20 mouse cellular contexts compared by ENCODE assay signal in the genomic region with DNA sequence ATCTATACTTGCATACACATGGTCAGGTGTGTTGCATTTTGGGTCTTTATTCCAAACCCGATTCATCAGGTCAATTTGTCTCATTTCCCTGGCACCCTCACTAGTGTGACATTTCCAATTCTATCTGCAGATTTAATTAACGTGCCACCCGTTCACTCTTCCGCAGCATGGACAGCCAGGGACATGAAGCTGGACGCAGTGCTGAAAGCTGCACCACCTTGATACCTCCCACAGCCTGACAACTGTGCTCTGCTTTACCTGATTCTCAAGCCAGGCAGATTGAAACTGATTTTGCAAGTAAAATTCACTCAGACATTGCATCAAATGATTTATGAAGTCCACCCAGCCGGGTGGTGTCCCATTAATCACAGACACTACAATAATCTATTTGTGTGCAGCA. TPM values are rescaled to one million over a fixed set of nuclear protein-coding genes. Genes with fewer than 3 reads are reported as not detected.
A peak's percentile ranks its signal among the peaks of the same experiment; 100 is the strongest.
DNase-seq lines count a peak whose midpoint lies in the region; ATAC-seq and TF ChIP-seq lines count a peak whose summit lies in the region.
"Had no signal": no experiment of that assay in that cellular context is flagged by ENCODE, and none has a peak within 500 bp of the region (broad histone marks: within the 10 kb centered on the region; RNA-seq: fewer than 3 reads in every experiment).

No protein-coding gene starts in this region.

- no peak overlapping the region for H3K9ac ChIP-seq in midbrain, postnatal 0 days (replicated peaks; ENCODE audit: low read length, poor library complexity, severe bottlenecking)
- no peak overlapping the region for H3K9ac ChIP-seq in midbrain, embryonic 16.5 days (ENCODE audit: low read depth, low read length)
- H3K9ac ChIP-seq in hindbrain, postnatal 0 days (replicated peaks; ENCODE audit: low read length): no peak overlapping the region
- H3K9ac ChIP-seq: embryonic facial prominence, embryonic 13.5 days; forebrain, embryonic 12.5 days; heart, embryonic 15.5 days had no signal

- no peaks in the 10 kb centered on the region for H3K4me1 ChIP-seq in midbrain, postnatal 0 days (ENCODE audit: insufficient read depth, low read length)
- H3K4me1 ChIP-seq in midbrain, embryonic 16.5 days (ENCODE audit: control insufficient read depth, insufficient read depth, low read length): no peaks in the 10 kb centered on the region
- H3K4me1 ChIP-seq in hindbrain, postnatal 0 days (ENCODE audit: insufficient read depth, low read length): no peaks in the 10 kb centered on the region
- H3K4me1 ChIP-seq: embryonic facial prominence, embryonic 13.5 days; forebrain, embryonic 12.5 days; heart, embryonic 15.5 days had no signal

- TF ChIP-seq CTCF in midbrain, postnatal 0 days (IDR thresholded peaks at IDR 0.05): no peak
- no peak for TF ChIP-seq CTCF in hindbrain, postnatal 0 days (IDR thresholded peaks at IDR 0.05; ENCODE audit: low read depth)

- no peak overlapping the region for H3K4me2 ChIP-seq in midbrain, postnatal 0 days (ENCODE audit: low read depth, low read length, poor library complexity, severe bottlenecking)
- no peak overlapping the region for H3K4me2 ChIP-seq in midbrain, embryonic 16.5 days (ENCODE audit: low read length)
- no peak overlapping the region for H3K4me2 ChIP-seq in hindbrain, postnatal 0 days (ENCODE audit: low read depth, low read length)
- H3K4me2 ChIP-seq: embryonic facial prominence, embryonic 13.5 days; forebrain, embryonic 12.5 days; heart, embryonic 11.5 days; heart, embryonic 15.5 days had no signal

- H3K27ac ChIP-seq in midbrain, postnatal 0 days (ENCODE audit: low read depth, low read length): no peak overlapping the region
- H3K27ac ChIP-seq in midbrain, embryonic 16.5 days (ENCODE audit: low read length): no peak overlapping the region
- H3K27ac ChIP-seq in hindbrain, postnatal 0 days: no peak overlapping the region
- H3K27ac ChIP-seq: embryonic facial prominence, embryonic 13.5 days; forebrain, embryonic 12.5 days; heart, adult 2 months; heart, embryonic 15.5 days had no signal

- H3K36me3 ChIP-seq in midbrain, postnatal 0 days (ENCODE audit: insufficient read depth, low read length): no peaks in the 10 kb centered on the region
- no peaks in the 10 kb centered on the region for H3K36me3 ChIP-seq in midbrain, embryonic 16.5 days (ENCODE audit: control insufficient read depth, insufficient read depth, low read length)
- H3K36me3 ChIP-seq in hindbrain, postnatal 0 days (ENCODE audit: insufficient read depth, low read length): no peaks in the 10 kb centered on the region
- H3K36me3 ChIP-seq: embryonic facial prominence, embryonic 13.5 days; forebrain, embryonic 12.5 days; heart, embryonic 15.5 days had no signal

- ATAC-seq in midbrain, postnatal 0 days (ENCODE audit: low FRiP score): no peak
- ATAC-seq in midbrain, embryonic 16.5 days: no peak
- no peak for ATAC-seq in hindbrain, postnatal 0 days
- ATAC-seq: forebrain, embryonic 16.5 days had no signal

- no peaks in the 10 kb centered on the region for H3K27me3 ChIP-seq in midbrain, postnatal 0 days (ENCODE audit: insufficient read depth, low read length)
- H3K27me3 ChIP-seq in midbrain, embryonic 16.5 days (ENCODE audit: control insufficient read depth, insufficient read depth, low read depth, low read length): no peaks in the 10 kb centered on the region
- no peaks in the 10 kb centered on the region for H3K27me3 ChIP-seq in hindbrain, postnatal 0 days (ENCODE audit: insufficient read depth, low read length)
- H3K27me3 ChIP-seq: embryonic facial prominence, embryonic 13.5 days; forebrain, embryonic 12.5 days; heart, embryonic 15.5 days had no signal

- peak; percentile 78 for DNase-seq in heart, adult 11 months
- no peak for DNase-seq in heart, postnatal 36 days
- peak; percentile 15 for DNase-seq in midbrain, postnatal 0 days (ENCODE audit: low spot score)
- peak; percentile 10 for DNase-seq in hindbrain, postnatal 0 days (ENCODE audit: low spot score)
- DNase-seq in kidney, postnatal 25 days: no peak
- DNase-seq in spleen, postnatal 36 days (ENCODE audit: low spot score in 2 of 2): no peak
- DNase-seq: adrenal gland, postnatal 10 days; cerebellum, adult 11-12 months; cerebellum, adult 9-10 months; cerebellum, postnatal 36 days; gastrocnemius, postnatal 10 days; heart, adult 2 months; heart, postnatal 14 days had no signal

- WGBS in midbrain, postnatal 0 days: 80% methylated on average over 6 of the region's 6 CpGs
- WGBS in midbrain, embryonic 16.5 days: 88% methylated on average over 6 of the region's 6 CpGs
- 65% methylated on average over 6 of the region's 6 CpGs for WGBS in hindbrain, postnatal 0 days

- no peak overlapping the region for H3K4me3 ChIP-seq in midbrain, postnatal 0 days (ENCODE audit: low read depth, low read length)
- H3K4me3 ChIP-seq in midbrain, embryonic 16.5 days (ENCODE audit: low read depth, low read length): no peak overlapping the region
- no peak overlapping the region for H3K4me3 ChIP-seq in hindbrain, postnatal 0 days (ENCODE audit: low read length)
- H3K4me3 ChIP-seq: embryonic facial prominence, embryonic 13.5 days; forebrain, embryonic 12.5 days; heart, adult 2 months; heart, embryonic 15.5 days had no signal

- no peaks in the 10 kb centered on the region for H3K9me3 ChIP-seq in midbrain, postnatal 0 days (ENCODE audit: low read length)
- no peaks in the 10 kb centered on the region for H3K9me3 ChIP-seq in midbrain, embryonic 16.5 days (replicated peaks; ENCODE audit: control insufficient read depth, low read length, poor library complexity, severe bottlenecking)
- H3K9me3 ChIP-seq in hindbrain, postnatal 0 days (ENCODE audit: low read length): no peaks in the 10 kb centered on the region
- H3K9me3 ChIP-seq: embryonic facial prominence, embryonic 13.5 days; forebrain, embryonic 12.5 days; heart, embryonic 15.5 days had no signal

- intact Hi-C loops in heart, postnatal 36 days (cut with DNase I): no loop called here

RNA-seq across cellular contexts. Expression of gene Crim1, which starts 19.3 kb away (rescaled TPM):
- 10 to 100 TPM; 50.7 to 64.8 TPM for total RNA-seq in heart, postnatal 36 days (2021)
- 108 and 119 TPM in 2 replicates for total RNA-seq in midbrain, postnatal 0 days (2014; rRNA removed)
- 13.1 and 16.5 TPM in 2 replicates for polyA plus RNA-seq in midbrain, postnatal 0 days (2015; fragmentation: Nextera tagmentation; extraction: Ambion mirVana)
- polyA plus RNA-seq in midbrain, embryonic 16.5 days (2015; fragmentation: Nextera tagmentation; extraction: Ambion mirVana): 11.2 and 11.9 TPM in 2 replicates
- 129 and 143 TPM in 2 replicates for total RNA-seq in hindbrain, postnatal 0 days (2014; rRNA removed)
- 13.6 and 14.6 TPM in 2 replicates for polyA plus RNA-seq in hindbrain, postnatal 0 days (2015; fragmentation: Nextera tagmentation; extraction: Ambion mirVana)
- total RNA-seq: MEL had no signal

Comparison
In these comparisons a context has a peak if more than half of its experiments do, and no peak if none do; other contexts are left out.
1. DNase-seq: peak in heart, adult 11 months (single experiment), midbrain, postnatal 0 days (single experiment) and hindbrain, postnatal 0 days (single experiment); none in heart, postnatal 36 days (0 of 2), kidney, postnatal 25 days (0 of 2) and spleen, postnatal 36 days (0 of 2).